Mouse (Mus musculus): Measurements from ENCODE around the gene Xxylt1.
A peak's percentile ranks its signal among the peaks of the same experiment; 100 is the strongest.

Xxylt1 gene

GRCm38 (mm10) chr16:30922548-30922947 is 158.7 kb downstream of the Xxylt1 start:
- no peak for DNase-seq (ENCODE audit: low read depth, low spot score)

- no peak for DNase-seq (ENCODE audit: low read depth, low spot score)
Measured at GRCm38 (mm10) chr16:30918866-30919265, 162.4 kb downstream of the Xxylt1 start.

DNA sequence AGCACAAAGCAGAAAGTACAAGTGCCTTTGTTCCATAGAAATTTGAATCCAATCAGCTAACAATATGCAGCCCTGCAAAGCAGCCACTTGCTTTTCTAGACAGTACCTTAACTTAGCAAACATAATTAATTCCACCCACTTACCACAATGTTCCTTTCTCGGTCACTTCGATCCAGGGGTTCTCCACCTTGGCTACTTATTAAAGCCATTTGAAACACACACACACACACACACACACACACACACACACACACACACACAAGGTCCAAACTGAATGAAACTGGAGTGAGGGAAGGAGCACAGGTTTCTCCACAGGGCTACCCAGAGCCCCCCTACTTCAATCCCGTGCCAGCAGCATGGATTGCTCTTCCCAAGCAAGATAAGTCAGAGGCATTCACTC is 164.3 kb downstream of the Xxylt1 start:
- DNase-seq (ENCODE audit: low read depth, low spot score), result peak; percentile 28

DNA sequence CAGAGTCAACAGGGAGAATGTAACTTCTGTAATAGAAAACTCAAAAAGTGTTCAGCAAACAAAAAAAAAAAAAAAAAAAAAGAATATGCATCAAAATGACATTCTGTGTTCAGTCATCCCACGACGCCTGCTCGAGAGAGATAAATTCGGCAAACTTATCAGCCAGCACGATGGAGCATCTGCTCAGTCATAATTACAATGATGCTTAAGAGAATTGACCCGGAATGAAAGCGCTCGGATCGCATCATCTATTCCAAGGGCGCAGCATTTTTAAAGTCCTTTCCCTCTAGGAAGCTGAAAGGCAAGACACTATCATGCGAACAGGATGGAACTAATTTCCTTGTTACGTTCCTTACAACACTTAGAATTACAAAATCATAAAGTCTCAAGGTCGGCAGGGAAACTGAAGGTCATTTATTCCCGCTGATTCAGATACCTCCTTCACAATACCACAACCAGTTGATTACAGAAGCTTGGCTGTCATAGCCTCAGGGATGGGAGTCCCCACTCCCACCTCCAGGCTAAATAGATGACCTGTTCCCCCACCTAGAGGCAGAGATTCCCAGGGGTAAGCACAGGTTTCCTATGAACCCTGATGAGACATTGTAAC is 165.5 kb downstream of the Xxylt1 start:
- peak; percentile 41 for DNase-seq (ENCODE audit: low read depth, low spot score)
